Mouse (Mus musculus) lung, adult 18-20 months (tissue): Measurements from ENCODE around the gene Cngb1.
A peak's percentile ranks its signal among the peaks of the same experiment; 100 is the strongest.

Experiments used
- DNase-seq, 2 experiments: peaks; one replicate each; pipeline ENCODE4 v3.0.0; 2022; ENCODE audit warnings: mixed read lengths in 2 of 2

Gene Cngb1

DNA sequence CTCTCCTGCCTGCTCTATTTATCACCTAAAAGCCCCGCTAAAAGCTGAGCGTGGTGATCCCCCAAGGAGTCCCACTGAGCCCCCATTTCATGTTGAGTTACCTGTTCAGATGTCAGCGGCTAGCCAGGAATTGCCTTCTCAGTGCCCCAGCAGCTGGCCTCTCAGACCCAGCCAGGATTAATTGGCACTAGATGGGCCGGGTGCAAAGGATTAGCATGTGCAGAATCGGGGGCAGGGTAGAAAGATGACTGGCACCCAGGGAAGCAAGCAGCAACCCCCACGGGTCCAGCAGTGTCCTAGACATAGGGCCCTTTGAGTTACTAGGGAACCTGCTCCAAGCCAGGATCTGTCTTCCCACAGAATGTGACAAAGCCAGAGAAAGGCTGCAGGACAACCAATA, at the start of gene Cngb1:
TSS of gene Cngb1 (minus strand) at position 155 of the 400 bp plus-strand sequence.
- no peak for DNase-seq

- DNase-seq: peak; percentile 76 to 81
Measured at GRCm38 (mm10) chr8:95354606-95355005, 48.2 kb upstream of the Cngb1 start.

DNA sequence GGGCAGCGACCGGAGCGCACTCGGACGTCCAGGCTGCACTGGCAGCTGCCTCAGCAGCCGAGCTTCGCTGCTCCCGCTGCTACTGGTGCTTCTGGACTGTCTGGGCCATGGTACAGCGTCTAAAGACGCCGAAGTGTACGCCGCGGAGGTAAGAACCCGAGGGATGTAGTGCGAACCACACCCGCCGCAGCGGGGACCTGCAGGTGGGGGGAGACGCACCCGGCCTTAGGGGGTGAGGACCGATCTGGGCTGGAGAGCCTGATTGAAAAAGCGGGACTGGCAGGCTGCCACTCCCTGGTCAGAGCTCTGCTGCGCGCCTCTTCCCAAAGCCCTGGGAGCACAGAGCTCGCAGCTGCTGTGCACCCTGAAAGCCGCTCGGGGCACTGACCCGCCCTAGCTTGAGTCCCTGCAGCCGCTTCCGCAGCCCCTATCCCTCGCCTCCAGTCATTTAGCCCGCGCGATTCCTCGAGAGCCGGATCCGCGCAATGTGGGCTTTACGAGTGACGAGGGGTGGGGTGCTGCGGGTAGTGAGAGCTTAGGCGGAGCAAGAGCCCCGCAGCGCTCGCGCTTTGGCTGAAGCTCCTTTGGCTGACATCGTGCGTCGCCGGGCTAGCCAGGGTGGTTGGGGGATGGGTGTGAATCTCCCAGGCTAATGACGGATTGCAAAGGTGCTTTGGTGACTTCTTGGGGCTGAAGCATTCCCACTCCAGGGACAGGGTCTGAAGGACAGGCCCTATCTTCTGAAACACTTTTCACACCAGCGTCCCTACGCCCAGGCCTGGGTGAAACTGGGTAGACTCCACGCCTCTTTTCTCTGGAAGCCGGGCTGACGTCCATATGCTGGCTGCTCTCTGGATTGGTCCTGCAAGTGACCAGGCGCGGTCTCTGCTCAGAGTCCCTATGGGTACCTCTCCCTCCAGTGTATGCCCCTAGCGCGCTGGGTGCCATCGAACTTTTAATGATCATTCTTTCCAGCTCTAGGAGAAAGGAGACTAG, 46.8 kb upstream of the Cngb1 start:
- DNase-seq: peak; percentile 47 to 56

GRCm38 (mm10) chr8:95352151-95352870, 45.9 kb upstream of the Cngb1 start, which contains the start of gene Mmp15:
Gene Mmp15 (plus strand): TSS chr8:95352268.
- DNase-seq: peak; percentile 85 to 90

DNA sequence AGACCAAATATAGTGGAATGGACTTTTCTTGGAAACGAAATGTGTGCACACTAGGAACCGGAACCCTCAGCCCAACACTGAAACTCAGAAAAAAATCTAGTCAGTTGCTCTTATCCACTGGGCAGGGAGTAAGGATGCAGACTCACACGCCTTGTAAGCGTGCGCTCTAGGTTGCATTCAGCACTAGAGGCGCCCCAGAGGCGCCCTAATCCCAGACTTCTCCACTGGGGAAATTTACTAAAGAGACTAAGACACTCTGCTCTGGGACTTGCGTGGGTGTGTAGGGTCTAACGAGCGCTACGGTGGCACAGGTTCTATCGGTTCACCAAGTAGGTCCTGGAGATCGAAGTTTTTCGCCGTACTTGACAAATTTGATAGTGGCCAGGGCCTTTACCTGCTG, 45.1 kb upstream of the Cngb1 start:
- DNase-seq: peak in 1 of 2 experiments; percentile 44

GRCm38 (mm10) chr8:95348811-95349630, 42.6 kb upstream of the Cngb1 start:
- peak; percentile 74 to 79 for DNase-seq

- no peak for DNase-seq
Measured at GRCm38 (mm10) chr8:95348356-95348755, 42.0 kb upstream of the Cngb1 start.

- peak; percentile 63 to 71 for DNase-seq
Measured at GRCm38 (mm10) chr8:95346643-95347545, 40.5 kb upstream of the Cngb1 start.

DNA sequence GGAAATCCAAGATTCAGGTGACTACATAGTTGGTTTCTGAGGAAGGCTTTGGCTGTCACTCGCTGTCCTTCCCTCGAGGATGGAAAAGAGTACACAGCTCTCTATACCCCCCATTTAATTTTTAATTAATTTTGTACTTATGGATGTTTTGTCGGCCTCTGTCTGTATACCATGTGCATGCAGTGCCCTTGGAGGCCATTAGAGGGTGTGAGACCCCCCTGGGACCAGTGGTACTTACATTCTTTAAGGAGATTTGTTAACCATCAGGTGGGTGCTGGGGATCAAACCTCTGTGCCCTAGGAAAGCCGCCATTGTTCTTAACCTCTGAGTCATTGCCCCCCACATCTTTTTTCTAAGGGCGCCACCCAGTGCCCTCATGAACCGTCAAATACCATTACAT, 38.3 kb upstream of the Cngb1 start:
- DNase-seq: no peak

- peak in 1 of 2 experiments; percentile 37 for DNase-seq
Measured at GRCm38 (mm10) chr8:95341721-95342120, 35.3 kb upstream of the Cngb1 start.

DNA sequence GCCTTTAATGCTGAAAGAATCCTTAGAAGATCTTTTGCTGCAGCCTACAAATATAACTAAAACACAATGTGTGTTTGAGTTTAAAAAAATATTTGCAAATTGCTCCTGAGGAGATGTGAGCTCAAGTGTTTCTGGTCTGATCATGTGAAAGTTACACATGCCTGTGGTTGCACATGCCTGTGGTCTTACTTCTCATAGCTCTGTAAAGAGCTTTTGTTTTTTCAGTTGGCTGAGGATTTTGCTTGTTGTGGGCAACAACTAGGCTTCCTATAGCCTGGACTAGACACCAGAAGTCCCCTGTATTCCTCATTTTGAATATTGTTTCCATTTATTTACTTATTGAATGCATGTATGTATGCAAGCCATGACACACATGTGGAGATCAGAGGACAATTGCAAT, 30.0 kb upstream of the Cngb1 start:
- DNase-seq: no peak

DNA sequence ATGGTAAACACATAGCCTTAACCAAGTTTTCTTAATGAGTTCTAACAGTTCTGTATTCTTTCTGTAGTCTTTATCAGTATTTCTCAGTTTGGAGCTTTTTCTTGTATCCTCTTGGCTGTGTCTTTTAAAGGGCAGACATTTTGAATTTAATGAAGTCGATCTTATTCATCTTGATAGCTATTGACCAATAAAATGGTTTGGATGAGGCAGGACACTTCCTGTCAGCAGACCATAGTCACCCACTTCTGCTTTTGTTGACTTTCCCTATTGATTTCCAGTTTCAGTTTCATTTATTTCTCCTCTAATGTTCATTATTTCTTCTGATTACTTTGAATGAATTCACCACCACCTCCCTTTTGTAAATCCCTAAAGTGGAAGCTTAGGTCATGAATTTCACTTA, 29.3 kb upstream of the Cngb1 start:
- DNase-seq: no peak

DNA sequence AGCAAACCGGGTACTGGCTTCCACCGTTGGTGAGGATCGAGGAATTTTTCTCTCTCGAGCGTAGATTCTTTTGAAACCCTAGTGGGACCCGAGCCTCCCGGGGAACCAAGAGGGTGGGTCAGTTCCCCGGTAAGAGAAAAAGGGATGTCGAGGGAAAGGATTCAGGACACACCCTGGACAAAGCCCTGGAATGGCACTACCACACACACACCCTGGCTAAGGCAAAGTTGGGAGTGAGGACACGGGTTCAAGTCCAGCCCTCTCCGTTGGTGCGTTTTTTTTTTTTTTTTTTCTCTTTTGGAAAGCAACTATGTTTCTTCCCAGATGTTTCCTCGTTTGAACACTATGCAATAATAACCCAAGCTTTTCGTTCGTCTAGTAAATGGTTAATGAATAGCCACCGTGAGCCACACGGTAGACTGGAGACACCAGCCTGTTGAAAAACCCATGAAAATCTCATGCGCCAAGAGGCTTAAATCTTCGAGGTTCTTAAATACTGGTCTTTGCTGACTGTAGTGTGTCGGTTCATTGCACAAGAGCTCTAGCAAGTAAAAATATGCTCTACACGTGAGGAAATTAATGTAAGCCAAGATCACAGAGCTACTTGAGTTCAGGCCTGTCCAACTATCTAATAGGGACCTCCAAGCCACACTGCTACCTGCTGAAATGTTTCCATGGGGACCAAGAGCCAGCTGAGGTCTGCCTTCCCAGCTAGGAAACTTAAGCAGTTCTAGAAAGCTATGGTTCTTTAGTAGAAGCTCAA, 26.2 kb upstream of the Cngb1 start:
- DNase-seq: no peak

GRCm38 (mm10) chr8:95331720-95332436, 25.5 kb upstream of the Cngb1 start, which contains the start of the genes Zfp319 and Usb1:
Gene Zfp319 (minus strand): TSS chr8:95331950.
Gene Usb1 (plus strand): TSS chr8:95332284.
- DNase-seq: peak; percentile 94 to 95

GRCm38 (mm10) chr8:95331156-95331719, 24.9 kb upstream of the Cngb1 start:
- DNase-seq: peak in 1 of 2 experiments; percentile 71

DNA sequence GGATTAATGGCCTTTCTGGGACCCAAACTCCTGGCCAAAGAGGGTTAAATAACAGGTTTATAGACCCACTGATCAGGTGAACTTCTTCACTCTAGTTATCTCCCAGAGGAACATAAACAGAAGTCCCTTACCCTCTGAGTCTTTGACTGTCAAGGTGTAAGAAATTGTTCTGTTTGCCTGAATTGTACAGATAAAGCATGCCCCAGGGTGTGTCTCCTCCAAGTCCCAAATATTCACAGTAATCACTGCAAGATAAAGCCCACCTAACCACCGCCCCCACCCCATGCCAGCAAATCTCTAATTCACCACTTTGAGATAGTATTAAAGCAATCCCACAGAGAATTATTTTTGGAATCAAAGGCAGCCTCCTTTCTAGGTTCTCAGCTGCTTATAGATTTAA, 24.0 kb upstream of the Cngb1 start:
- DNase-seq: no peak

- no peak for DNase-seq
Measured at GRCm38 (mm10) chr8:95327866-95328465, 21.6 kb upstream of the Cngb1 start.

GRCm38 (mm10) chr8:95326822-95327221, 20.4 kb upstream of the Cngb1 start:
- DNase-seq: peak in 1 of 2 experiments; percentile 55

DNA sequence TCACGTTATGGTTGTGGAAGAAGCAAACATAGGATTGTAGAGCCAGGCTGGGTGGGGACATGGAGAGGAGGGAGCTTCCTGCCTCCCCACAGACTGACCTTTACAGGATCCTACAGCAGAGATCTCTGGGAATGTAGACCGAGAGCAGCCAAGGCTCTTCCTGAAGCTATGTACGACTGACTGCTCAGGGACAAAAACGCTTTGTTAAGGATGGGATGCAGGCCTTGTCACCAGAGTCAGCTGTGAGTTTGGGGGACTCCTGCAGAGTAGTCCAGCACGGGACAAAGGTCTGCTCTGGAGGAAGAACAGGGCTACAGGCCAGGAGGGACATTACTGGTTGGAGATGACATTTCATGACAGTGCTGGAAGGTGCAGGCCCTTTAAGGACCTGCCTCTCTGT, 18.3 kb upstream of the Cngb1 start:
- no peak for DNase-seq
